Mouse (Mus musculus) layer of hippocampus, postnatal 25 days (tissue): Measurements from ENCODE around the gene 4632433K11Rik. TPM values are rescaled to one million over a fixed set of nuclear protein-coding genes. Genes with fewer than 3 reads are reported as not detected.
"Not testable (repeated sequence)": the region's sequence is repeated elsewhere in the genome, so short reads cannot be mapped to it uniquely, and the experiment has no call there.

ENCODE experiments used
- DNase-seq, 2 experiments: peaks; one replicate each; pipeline ENCODE4 v3.0.0; 2022; ENCODE audit warnings: mixed read lengths in 2 of 2, low spot score in 1 of 2; ENCODE audit errors: extremely low spot score in 1 of 2
- total RNA-seq, 2 experiments: library from RNA; stranded (reverse); gene quantifications; 2 replicates each; pipeline ENCODE4 v1.2.3; 2021

The 4632433K11Rik gene
- total RNA-seq, 2 experiments from 2014 or later = not detected

GRCm38 (mm10) chr7:5053456-5054179 is 19.7 kb downstream of the 4632433K11Rik start:
- peak; percentile 56 for DNase-seq

GRCm38 (mm10) chr7:5056651-5057263 is 22.8 kb downstream of the 4632433K11Rik start:
- peak; percentile 61 to 77 for DNase-seq

GRCm38 (mm10) chr7:5057381-5057780 is 23.5 kb downstream of the 4632433K11Rik start:
- no peak for DNase-seq

GRCm38 (mm10) chr7:5057804-5058203 is 23.9 kb downstream of the 4632433K11Rik start:
- no peak for DNase-seq

- no peak for DNase-seq
These were observed 24.7 kb downstream of the 4632433K11Rik start for GRCm38 (mm10) chr7:5058631-5059030.

GRCm38 (mm10) chr7:5059421-5059820 is 25.5 kb downstream of the 4632433K11Rik start:
- no peak for DNase-seq

- peak; percentile 52 to 58 for DNase-seq
These were observed 26.4 kb downstream of the 4632433K11Rik start for GRCm38 (mm10) chr7:5060239-5060731.

- peak; percentile 97 to 100 for DNase-seq
These were observed 27.2 kb downstream of the 4632433K11Rik start for GRCm38 (mm10) chr7:5060944-5061773.

- DNase-seq = peak; percentile 83 to 90
These were observed 27.9 kb downstream of the 4632433K11Rik start, which contains the start of gene U2af2 for GRCm38 (mm10) chr7:5061774-5062359. Gene U2af2, plus strand, starts transcription at chr7:5062143.

- DNase-seq = peak in 1 of 2 experiments; percentile 57
These were observed 28.6 kb downstream of the 4632433K11Rik start for GRCm38 (mm10) chr7:5062360-5063001.

GRCm38 (mm10) chr7:5064886-5065285 is 31.0 kb downstream of the 4632433K11Rik start:
- DNase-seq = no peak

- no peak for DNase-seq
These were observed 39.7 kb downstream of the 4632433K11Rik start for GRCm38 (mm10) chr7:5073586-5073985.

- DNase-seq = no peak
These were observed 41.1 kb downstream of the 4632433K11Rik start for GRCm38 (mm10) chr7:5074984-5075383.

- no peak for DNase-seq
These were observed 43.0 kb downstream of the 4632433K11Rik start for GRCm38 (mm10) chr7:5076931-5077330.

- DNase-seq = not testable (repeated sequence)
These were observed 45.6 kb downstream of the 4632433K11Rik start for GRCm38 (mm10) chr7:5079365-5080009.

GRCm38 (mm10) chr7:5080010-5080751 is 46.3 kb downstream of the 4632433K11Rik start, which contains the start of gene Epn1:
Gene Epn1, plus strand, starts transcription at chr7:5080235.
- peak; percentile 94 to 96 for DNase-seq

GRCm38 (mm10) chr7:5080815-5081214 is 46.9 kb downstream of the 4632433K11Rik start:
- no peak for DNase-seq

- no peak for DNase-seq
These were observed 47.3 kb downstream of the 4632433K11Rik start for GRCm38 (mm10) chr7:5081241-5081640.

GRCm38 (mm10) chr7:5081939-5082338 is 48.0 kb downstream of the 4632433K11Rik start:
- no peak for DNase-seq
